Mouse (Mus musculus): ENCODE data around the gene Abcb11.

Abcb11 gene

GRCm38 (mm10) chr2:69189222-69189621, 153.2 kb downstream of the Abcb11 start:
- in situ Hi-C loops (cut with MboI, MseI): no loop called here

- in situ Hi-C loops (cut with MboI, MseI): no loop called here
These were observed 153.7 kb downstream of the Abcb11 start for GRCm38 (mm10) chr2:69188732-69189131.

Data from regulatory T cell (primary cell).